Comparison of ENCODE assay signal across 7 mouse cellular contexts in the genomic region with DNA sequence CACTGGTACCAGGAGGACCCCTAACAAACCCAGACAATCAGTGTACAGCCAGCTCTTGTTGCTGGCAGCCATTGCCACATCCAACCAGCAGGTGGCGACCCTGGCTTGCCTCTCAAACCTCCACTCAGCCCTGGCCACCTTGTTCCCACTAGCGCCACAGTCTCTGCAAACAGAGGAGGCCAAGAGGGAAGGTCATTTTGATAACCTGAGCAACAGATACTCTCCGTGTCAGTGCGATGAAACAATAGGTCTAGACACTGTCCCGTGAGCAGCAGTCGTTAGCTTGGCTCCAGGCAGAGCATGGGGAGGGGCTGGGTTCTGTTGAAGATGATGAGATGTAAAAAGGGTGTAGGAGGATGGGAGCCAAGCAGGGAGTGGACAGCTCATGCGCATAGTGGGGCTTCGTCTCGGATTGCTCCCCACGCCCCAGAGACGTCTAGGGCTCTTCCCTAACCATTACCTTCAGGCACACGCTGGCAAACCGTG. TPM values are rescaled to one million over a fixed set of nuclear protein-coding genes. Genes with fewer than 3 reads are reported as not detected.
A peak's percentile ranks its signal among the peaks of the same experiment; 100 is the strongest.
DNase-seq lines count a peak whose midpoint lies in the region; ATAC-seq and TF ChIP-seq lines count a peak whose summit lies in the region.

No protein-coding gene starts in this region.

- intact Hi-C loops in left cerebral cortex, postnatal 36 days (cut with DNase I), result loop anchor here (1.0 to 5.0 kb wide), 3 partner anchors 81 to 431 kb away; a partner anchor contains a TSS

- H3K4me2 ChIP-seq in intestine, embryonic 16.5 days (ENCODE audit: low read depth, low read length), result no peak overlapping the region
- H3K4me2 ChIP-seq in midbrain, embryonic 12.5 days (replicated peaks), result no peak overlapping the region
- H3K4me2 ChIP-seq in stomach, embryonic 14.5 days (replicated peaks; ENCODE audit: low read depth, low read length), result no peak overlapping the region

- no peaks in the 10 kb centered on the region for H3K27me3 ChIP-seq in intestine, embryonic 16.5 days (replicated peaks; ENCODE audit: control insufficient read depth, insufficient read depth, low read length)
- H3K27me3 ChIP-seq in midbrain, embryonic 12.5 days, result no peaks in the 10 kb centered on the region
- H3K27me3 ChIP-seq in stomach, embryonic 14.5 days (ENCODE audit: control insufficient read depth, insufficient read depth, low read length), result no peaks in the 10 kb centered on the region

- no peaks in the 10 kb centered on the region for H3K36me3 ChIP-seq in intestine, embryonic 16.5 days (ENCODE audit: control insufficient read depth, insufficient read depth, low read length)
- no peaks in the 10 kb centered on the region for H3K36me3 ChIP-seq in midbrain, embryonic 12.5 days
- no peaks in the 10 kb centered on the region for H3K36me3 ChIP-seq in stomach, embryonic 14.5 days (ENCODE audit: control insufficient read depth, insufficient read depth, low read length)

- TF ChIP-seq POLR2A in cortical plate, adult 2 months (IDR thresholded peaks at IDR 0.05; ENCODE audit: extremely low read depth, insufficient read depth, low read length), result no peak

- WGBS in intestine, embryonic 16.5 days, result 22% methylated on average over 13 of the region's 13 CpGs
- 32% methylated on average over 13 of the region's 13 CpGs for WGBS in midbrain, embryonic 12.5 days
- WGBS in stomach, embryonic 14.5 days, result 18% methylated on average over 13 of the region's 13 CpGs

- peak; percentile 30 for DNase-seq in adrenal gland, adult 8-10 months
- peak; percentile 59 for DNase-seq in gastrocnemius, postnatal 25 days
- peak; percentile 61 to 75 for DNase-seq in left cerebral cortex, postnatal 36 days (ENCODE audit: low spot score in 2 of 2)

- peak; percentile 92 for TF ChIP-seq CTCF in cortical plate, adult 2 months (IDR thresholded peaks at IDR 0.05; ENCODE audit: extremely low read depth, insufficient read depth, low read length)

- no peak overlapping the region for H3K9ac ChIP-seq in intestine, embryonic 16.5 days (ENCODE audit: low read depth, low read length)
- H3K9ac ChIP-seq in midbrain, embryonic 12.5 days (replicated peaks), result no peak overlapping the region
- no peak overlapping the region for H3K9ac ChIP-seq in stomach, embryonic 14.5 days (replicated peaks; ENCODE audit: low read depth, low read length)

- H3K4me1 ChIP-seq in cortical plate, adult 2 months (ENCODE audit: control insufficient read depth, insufficient read depth, low read length), result no peaks in the 10 kb centered on the region
- H3K4me1 ChIP-seq in intestine, embryonic 16.5 days (ENCODE audit: control insufficient read depth, insufficient read depth, low read length), result no peaks in the 10 kb centered on the region
- no peaks in the 10 kb centered on the region for H3K4me1 ChIP-seq in midbrain, embryonic 12.5 days
- H3K4me1 ChIP-seq in stomach, embryonic 14.5 days (ENCODE audit: control insufficient read depth, insufficient read depth, low read length), result no peaks in the 10 kb centered on the region

- H3K27ac ChIP-seq in cortical plate, adult 2 months (ENCODE audit: insufficient read depth, low read length), result no peak overlapping the region
- H3K27ac ChIP-seq in intestine, embryonic 16.5 days (ENCODE audit: low read length), result no peak overlapping the region
- no peak overlapping the region for H3K27ac ChIP-seq in midbrain, embryonic 12.5 days (replicated peaks)
- H3K27ac ChIP-seq in stomach, embryonic 14.5 days (ENCODE audit: low read length), result no peak overlapping the region

- H3K9me3 ChIP-seq in intestine, embryonic 16.5 days (ENCODE audit: control insufficient read depth, low read length), result no peaks in the 10 kb centered on the region
- H3K9me3 ChIP-seq in midbrain, embryonic 12.5 days, result no peaks in the 10 kb centered on the region
- no peaks in the 10 kb centered on the region for H3K9me3 ChIP-seq in stomach, embryonic 14.5 days (ENCODE audit: control insufficient read depth, low read depth, low read length)

- no peak overlapping the region for H3K4me3 ChIP-seq in cortical plate, adult 2 months (ENCODE audit: insufficient read depth, low read length)
- H3K4me3 ChIP-seq in intestine, embryonic 16.5 days (ENCODE audit: low read length), result no peak overlapping the region
- no peak overlapping the region for H3K4me3 ChIP-seq in midbrain, embryonic 12.5 days
- no peak overlapping the region for H3K4me3 ChIP-seq in stomach, embryonic 14.5 days (ENCODE audit: low read depth, low read length)

- peak; percentile 56 for ATAC-seq in intestine, embryonic 16.5 days
- ATAC-seq in midbrain, embryonic 12.5 days (ENCODE audit: low FRiP score, low read depth), result peak; percentile 49; the same call in 1 of the 2 replicates
- ATAC-seq in stomach, embryonic 14.5 days (ENCODE audit: insufficient number of reproducible peaks, insufficient read depth, low FRiP score, low read depth), result 0 out of 2 replicates have a peak, but pooled peaks have one; percentile 23

RNA-seq across cellular contexts. Expression of a gene that starts 19.6 kb away (rescaled TPM):
- total RNA-seq in adrenal gland, adult 8-10 months (2022), result under 1 TPM in 1 of 4 experiments, not detected in 3; 0.16 TPM
- polyA plus RNA-seq in cortical plate, adult 2 months (2012; rRNA removed), result 0.29 TPM in 1 of 2 replicates, not detected in the other
- total RNA-seq in gastrocnemius, postnatal 25 days (2021), result not detected
- 0.12 TPM in 1 of 2 replicates, not detected in the other for polyA plus RNA-seq in intestine, embryonic 16.5 days (2015; fragmentation: Nextera tagmentation; extraction: Ambion mirVana)
- not detected for total RNA-seq in left cerebral cortex, postnatal 36 days (2021)
- polyA plus RNA-seq in midbrain, embryonic 12.5 days (2016; fragmentation: Nextera tagmentation; extraction: Ambion mirVana), result 0.69 and 0.98 TPM in 2 replicates
- 0.42 and 0.49 TPM in 2 replicates for polyA plus RNA-seq in stomach, embryonic 14.5 days (2014; fragmentation: Nextera tagmentation; extraction: Ambion mirVana)

RNA-seq across cellular contexts. Expression of a gene that starts 19.7 kb away (rescaled TPM):
- not detected for total RNA-seq in adrenal gland, adult 8-10 months (2022)
- 0.02 and 0.06 TPM in 2 replicates for polyA plus RNA-seq in cortical plate, adult 2 months (2012; rRNA removed)
- total RNA-seq in gastrocnemius, postnatal 25 days (2021), result not detected
- 0.13 and 0.17 TPM in 2 replicates for polyA plus RNA-seq in intestine, embryonic 16.5 days (2015; fragmentation: Nextera tagmentation; extraction: Ambion mirVana)
- total RNA-seq in left cerebral cortex, postnatal 36 days (2021), result not detected
- polyA plus RNA-seq in midbrain, embryonic 12.5 days (2016; fragmentation: Nextera tagmentation; extraction: Ambion mirVana), result 0.11 and 0.12 TPM in 2 replicates
- 0.19 and 0.25 TPM in 2 replicates for polyA plus RNA-seq in stomach, embryonic 14.5 days (2014; fragmentation: Nextera tagmentation; extraction: Ambion mirVana)

RNA-seq across cellular contexts. Expression of a gene that starts 54.3 kb away (rescaled TPM):
- total RNA-seq in adrenal gland, adult 8-10 months (2022), result 10 to 100 TPM; 24.9 to 34.2 (median 29.2) TPM
- 8.7 and 10.9 TPM in 2 replicates for polyA plus RNA-seq in cortical plate, adult 2 months (2012; rRNA removed)
- 1 to 10 TPM; 8.5 to 9.0 TPM for total RNA-seq in gastrocnemius, postnatal 25 days (2021)
- 189 and 191 TPM in 2 replicates for polyA plus RNA-seq in intestine, embryonic 16.5 days (2015; fragmentation: Nextera tagmentation; extraction: Ambion mirVana)
- 10 to 100 TPM in 1 of 2 experiments, 1 to 10 TPM in 1; 9.0 to 14.4 TPM for total RNA-seq in left cerebral cortex, postnatal 36 days (2021)
- polyA plus RNA-seq in midbrain, embryonic 12.5 days (2016; fragmentation: Nextera tagmentation; extraction: Ambion mirVana), result 118 and 156 TPM in 2 replicates
- polyA plus RNA-seq in stomach, embryonic 14.5 days (2014; fragmentation: Nextera tagmentation; extraction: Ambion mirVana), result 286 and 310 TPM in 2 replicates
